Mouse (Mus musculus): Measurements from ENCODE around the gene Rpap1.
A peak's percentile ranks its signal among the peaks of the same experiment; 100 is the strongest.

The Rpap1 gene

DNA sequence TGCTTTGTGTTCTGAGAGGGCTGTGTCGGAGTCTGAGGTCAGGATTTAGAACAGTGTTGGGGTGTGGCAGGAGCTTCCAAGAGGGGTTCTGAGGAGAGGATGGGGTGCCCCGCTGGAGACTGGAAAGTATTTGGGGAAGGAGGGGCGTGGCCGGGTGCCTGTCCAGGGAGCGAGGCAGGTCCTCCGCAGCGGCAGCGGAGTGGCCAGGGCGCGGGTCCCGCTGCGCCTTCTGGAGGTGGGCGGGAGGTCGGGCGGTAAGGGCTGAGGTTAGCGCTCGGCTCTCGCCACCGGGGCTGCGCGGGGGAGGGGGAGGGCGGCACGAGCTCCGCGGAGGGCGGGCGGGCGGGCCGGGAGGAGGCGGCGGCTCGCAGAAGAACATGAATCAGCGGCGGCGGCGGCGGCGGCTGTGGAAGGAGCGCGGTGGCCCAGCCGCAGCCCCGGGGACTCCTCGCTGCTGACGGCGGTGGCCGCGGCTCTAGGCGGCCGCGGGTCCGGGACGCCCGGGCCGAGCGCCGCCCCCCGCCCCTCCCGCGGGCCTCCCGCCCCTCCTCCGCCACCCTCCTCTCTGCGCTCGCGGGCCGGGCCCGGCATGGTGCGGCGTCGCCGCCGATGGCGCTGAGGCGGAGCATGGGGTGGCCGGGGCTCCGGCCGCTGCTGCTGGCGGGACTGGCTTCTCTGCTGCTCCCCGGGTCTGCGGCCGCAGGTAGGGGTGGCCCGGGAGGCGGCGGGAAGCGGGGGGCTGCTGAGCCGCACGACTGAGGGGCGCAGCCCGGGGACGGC, 12.0 kb upstream of the Rpap1 start:
- peak; percentile 28 to 43 for DNase-seq (ENCODE audit: low spot score in 2 of 2)

DNA sequence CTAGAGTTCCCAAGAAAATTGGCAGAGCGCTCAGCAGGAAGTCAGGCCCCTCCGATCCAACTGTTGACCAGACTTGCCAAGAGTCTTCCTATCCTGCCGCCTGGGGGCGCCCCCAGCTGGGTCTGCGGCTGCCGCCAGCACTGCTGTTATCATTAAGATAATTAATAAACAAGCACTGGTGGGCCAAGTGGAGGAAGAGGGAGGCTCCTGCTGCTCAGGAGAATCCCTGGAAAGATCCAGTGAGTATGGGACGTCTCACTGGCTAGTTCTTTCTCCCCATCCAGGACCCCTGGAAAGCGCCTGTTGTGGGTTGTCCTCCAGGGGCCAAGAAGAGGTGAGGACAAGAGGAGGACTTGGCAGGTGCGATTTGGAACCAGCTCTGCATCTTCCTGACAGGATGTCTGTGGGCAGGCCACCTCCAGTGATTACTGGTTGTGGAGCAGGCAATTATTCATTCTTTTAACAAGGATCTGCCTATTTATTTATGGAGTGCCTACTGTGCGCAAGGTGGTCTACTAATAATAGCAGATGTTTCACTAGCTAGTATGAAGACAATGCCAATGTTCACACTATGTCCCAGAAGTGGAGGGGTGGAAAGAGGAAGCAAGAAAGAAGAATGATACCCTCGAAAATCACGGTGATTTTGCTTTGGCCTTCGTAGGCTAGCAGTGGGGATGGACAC, 11.1 kb upstream of the Rpap1 start:
- DNase-seq (ENCODE audit: low spot score in 2 of 2) = peak; percentile 49 to 55

DNA sequence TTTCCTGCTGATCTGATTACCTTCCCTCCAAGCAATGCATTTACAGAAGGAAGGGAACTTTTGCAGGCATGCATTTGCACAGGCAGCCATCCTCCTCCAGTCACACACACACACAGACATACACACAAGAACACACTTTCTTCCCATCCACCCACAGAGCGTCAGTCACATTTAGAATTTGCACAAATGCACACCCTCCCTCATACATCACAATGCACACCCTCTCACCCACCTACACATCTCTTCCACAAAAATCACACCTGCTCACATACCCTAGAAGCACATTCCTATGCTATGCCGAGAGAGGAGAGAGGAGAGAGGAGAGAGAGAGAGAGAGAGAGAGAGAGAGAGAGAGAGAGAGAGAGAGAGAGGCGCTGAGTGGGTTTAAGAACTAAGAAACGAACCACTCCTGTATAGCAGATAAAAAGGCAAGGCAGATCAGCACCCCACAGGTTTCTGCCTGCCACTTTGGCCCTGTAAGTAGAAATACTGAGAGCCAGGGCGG, 10.0 kb upstream of the Rpap1 start, which contains the start of gene Tyro3:
Gene Tyro3 (plus strand): TSS at position 455 of the 505 bp plus-strand sequence.
- DNase-seq (ENCODE audit: low spot score in 2 of 2) = no peak

DNA sequence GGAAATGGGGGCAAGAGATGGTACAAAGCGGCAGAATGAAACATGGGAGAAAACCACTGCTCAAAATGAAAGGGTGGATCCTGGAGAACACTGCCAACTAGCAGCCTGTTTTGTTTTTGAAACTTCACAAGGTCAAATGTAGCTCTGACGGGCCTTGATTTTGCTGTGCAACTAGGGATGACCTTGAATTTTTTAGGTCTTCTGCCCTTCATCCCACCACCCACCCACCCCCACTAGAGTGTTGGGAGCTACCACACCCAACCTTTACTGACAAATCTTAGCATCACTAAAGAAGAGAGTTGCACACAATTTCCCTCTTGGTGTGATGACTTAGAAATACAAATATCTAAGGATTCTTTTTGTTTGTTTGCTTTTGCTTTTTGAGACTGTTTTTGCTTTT, 2.7 kb upstream of the Rpap1 start:
- DNase-seq (ENCODE audit: low spot score in 2 of 2) = no peak

DNA sequence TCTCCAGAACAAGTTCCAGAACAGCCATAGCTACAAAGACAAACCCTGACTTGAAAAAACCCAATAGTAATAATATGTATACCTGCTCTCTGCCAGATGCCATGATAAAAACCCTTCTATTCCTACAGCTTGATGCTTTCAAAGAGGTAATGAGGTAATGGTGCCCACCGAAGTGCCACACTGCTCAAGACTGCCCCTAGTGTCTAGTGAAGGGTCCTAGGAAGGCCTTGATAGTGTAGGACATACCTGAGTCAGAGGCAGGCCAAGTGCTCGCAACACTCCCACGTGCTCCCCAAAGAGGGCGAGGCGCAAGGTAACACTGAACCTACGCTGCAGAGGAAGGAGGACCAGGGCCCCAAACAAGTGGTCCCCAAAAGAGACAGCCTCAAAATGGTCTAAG, 20.1 kb downstream of the Rpap1 start:
- DNase-seq (ENCODE audit: low spot score in 2 of 2) = no peak

DNA sequence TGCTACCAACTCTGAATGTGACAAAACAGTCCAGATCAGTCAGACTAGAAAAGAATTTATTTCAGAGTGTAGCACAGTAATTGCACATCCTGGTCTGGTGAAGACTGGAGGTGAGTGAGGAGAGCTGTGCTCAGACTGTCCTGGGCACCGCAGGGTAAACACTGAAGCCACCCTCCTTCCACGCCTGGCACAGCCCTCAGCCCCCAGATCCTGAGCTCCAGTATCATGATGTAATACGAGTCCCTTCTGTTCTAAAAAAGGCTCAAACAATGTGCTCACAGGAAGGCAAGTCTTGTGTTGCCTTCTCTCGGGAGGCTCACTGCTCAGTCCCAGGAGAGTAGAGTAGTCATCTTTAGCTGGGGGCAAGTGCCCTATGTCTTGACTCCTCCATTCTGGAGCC, 23.4 kb downstream of the Rpap1 start:
- no peak for DNase-seq (ENCODE audit: low spot score in 2 of 2)

DNA sequence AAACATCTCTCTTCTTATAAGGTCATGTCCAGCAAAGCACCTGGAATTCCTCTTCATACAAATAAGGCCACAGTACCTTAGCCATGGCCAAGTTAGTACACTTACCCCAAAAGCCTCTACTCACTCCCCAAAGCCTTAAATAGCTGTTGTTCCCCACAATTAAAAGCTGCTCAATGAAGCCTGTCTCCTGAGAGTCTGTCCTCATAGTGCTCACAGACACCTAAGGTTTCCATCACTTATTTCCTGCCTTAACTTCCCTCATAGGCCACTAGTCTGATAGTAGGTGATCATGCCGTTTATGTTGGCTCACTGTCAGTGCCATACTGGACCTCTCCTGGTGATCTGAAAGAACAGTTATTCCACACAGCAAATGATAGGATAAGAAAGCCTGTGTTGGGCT, 25.1 kb downstream of the Rpap1 start:
- DNase-seq (ENCODE audit: low spot score in 2 of 2) = no peak

DNA sequence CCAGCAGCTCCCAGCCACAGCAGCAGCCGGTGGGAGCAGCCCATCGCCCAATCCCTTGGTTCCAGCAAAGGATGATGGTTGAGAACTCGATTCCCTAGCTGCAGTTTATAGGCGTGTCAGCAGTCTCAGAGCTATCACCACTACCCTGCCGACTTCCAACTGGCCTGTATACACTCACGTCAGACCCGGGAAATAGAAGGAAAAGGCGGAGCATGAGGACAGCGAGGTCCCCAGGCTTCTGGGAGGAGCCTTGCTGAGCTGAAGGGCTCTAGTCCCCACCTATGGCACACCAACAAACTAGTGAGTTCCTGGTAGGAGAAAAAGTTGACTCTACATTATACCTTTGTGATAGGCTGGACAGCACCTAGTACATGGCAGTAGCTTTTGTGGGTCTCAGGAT, 27.1 kb downstream of the Rpap1 start, which contains the start of gene Ltk:
Gene Ltk (minus strand): TSS at position 181 of the 400 bp plus-strand sequence.
- DNase-seq (ENCODE audit: low spot score in 2 of 2) = no peak

DNA sequence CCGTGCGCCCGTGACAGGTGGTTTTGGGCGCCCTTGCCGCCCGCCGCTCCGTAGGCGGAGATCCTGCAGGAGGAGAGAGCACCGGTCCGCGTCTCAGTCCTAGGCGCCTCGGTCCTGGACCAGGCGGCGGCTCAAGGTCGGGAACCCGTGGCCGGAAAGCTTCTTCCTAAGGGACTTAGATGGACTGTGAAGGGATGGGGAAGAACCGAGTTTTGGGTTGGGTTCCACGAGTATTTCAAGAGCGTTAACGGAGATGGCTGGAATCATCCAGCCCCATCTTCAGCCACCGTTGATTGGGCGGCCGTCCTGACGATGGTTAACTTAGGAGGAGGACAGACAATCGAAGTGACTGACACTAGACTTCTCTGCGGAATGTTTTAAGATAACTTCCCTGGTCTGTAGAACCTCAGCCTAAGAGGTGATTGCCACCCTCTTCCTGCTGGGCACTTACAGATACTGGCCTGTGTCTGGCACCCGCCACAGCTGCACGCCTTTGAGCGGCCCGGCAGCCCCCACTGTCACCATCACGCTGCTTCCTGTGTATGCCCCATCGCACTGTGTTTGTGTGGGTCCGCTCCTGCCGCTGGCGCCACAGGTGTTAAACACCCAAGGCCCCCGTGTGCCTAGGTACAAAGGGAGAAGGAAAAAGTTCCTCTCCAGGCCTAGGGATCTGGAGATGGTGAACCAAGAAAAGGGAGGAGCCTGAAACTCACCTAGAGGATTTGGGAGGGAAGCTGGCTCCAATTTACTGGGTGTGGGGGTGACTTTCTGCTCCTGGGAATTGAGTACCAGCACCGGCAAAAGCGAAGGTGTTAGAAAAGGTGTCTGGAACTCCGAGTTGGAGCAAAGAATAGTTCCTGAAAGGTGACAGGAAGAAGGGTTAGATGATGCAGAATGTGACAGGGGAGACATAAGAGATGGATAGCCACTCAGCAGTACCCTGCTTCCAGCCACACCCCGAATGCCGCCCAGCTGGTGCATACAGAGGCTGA, 28.2 kb downstream of the Rpap1 start:
- DNase-seq (ENCODE audit: low spot score in 2 of 2) = no peak

DNA sequence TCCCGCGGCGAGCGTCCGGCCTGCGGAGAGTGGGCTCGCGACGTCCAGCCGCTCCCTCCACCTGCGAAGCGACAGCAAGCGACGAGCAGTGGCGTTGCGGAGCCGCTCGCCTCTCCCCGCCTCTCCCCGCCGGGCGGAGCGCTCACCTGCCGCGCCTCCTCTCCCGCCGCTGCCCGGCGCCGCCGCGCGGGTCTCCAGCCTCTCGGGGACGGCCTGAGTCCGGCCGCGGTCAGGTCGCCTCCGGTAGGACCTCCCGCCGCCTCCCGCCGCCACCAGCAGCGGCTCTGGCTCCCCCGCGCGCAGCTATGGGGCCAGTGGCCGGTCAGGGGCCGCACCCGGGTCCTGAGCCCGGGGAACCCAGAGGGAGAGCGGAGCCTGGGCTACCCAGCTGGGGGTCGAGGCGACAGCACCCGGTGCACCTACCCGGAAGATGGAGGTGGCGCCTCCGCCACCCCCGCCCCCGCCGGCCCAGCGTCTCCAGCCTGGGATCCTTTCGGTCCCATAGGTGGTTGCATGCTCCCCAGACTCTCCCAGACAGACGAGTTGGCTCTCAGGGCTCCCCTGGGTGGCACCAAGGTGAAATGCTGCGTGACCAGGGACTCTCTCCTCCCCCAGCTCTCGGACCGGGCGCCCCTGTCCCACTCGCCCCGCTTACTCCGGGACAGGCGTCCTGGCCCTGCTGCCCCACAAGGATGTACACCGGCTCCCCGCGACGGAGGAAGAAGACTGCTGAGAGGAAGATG, 29.1 kb downstream of the Rpap1 start:
- DNase-seq (ENCODE audit: low spot score in 2 of 2) = peak; percentile 15 to 24

DNA sequence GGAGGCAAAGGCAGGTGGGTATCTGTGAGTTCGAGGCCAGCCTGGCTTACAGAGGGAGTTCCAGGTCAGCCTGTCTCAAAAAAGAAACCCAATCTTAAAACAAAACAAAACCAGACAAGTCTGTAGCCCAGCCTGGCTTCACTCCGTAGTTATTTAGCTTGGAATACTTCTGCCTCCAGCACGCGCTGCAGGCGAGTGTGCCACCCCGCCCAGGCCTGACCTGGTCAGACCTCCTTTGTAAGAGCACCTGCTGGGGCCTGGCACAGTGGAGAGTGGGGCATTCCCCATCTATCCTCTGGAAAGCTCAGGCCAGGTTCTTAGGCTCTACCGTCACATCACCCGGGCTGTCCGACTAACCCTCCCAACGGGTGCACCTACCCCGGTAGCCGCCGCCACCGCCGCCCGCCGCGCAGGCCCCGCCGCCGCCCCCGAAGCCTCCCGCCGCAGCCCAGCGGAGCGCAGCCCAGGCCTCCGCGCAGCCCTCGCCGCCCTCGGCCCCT, 29.7 kb downstream of the Rpap1 start:
- no peak for DNase-seq (ENCODE audit: low spot score in 2 of 2)

DNA sequence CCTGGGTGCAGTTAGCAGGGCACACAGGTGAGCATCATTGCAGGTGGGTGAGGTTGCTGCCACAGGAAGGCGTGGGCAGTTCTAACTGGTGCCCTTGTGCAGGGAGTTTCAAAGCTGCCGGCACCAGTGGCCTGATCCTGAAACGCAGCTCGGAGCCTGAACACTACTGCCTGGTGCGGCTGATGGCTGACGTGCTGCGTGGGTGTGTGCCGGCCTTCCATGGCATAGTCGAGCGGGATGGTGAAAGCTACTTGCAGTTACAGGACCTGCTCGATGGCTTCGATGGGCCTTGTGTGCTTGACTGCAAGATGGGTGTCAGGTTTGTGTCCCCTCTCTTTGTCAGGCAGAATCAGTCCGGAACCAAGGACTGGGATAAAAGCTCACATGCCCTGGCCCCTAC, 38.1 kb downstream of the Rpap1 start:
- no peak for DNase-seq (ENCODE audit: low spot score in 2 of 2)

DNA sequence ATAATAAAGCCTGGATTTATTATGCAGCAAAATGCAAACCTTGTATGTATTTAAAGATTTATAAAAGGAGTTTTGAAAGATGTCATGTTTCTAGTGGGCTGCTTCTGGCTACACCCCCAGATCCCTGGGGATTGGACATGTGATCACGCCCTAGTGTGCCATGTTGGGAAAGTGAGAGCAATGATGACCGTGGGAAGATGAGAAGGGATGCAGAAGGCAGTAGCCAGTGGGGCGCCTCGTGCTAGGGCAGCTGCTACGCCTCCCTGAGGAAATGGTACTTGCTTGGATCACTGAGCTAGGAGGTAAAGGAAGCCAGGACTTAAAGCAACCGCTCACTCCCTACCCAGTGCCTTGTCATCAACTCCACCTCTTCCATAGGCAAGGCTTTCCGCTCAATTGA, 39.8 kb downstream of the Rpap1 start:
- no peak for DNase-seq (ENCODE audit: low spot score in 2 of 2)

DNA sequence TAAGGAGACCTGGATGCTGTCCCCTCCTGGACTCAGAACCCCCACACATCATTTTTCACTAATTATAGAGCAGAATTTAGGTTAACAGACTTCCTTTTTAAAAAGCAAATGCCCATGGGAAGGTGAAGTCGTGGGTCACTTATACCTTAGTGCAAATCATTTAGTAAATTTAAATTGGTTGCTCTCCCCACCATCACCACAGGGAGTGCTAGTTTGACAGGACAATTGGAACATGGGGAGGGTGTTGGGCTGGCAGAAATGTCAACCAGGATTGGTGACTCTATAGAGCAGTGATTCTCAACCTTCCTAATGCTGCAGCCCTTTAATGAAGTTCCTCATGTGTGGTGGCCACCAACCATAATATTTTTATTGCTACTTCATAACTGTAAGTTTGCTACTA, 42.1 kb downstream of the Rpap1 start:
- no peak for DNase-seq (ENCODE audit: low spot score in 2 of 2)

DNA sequence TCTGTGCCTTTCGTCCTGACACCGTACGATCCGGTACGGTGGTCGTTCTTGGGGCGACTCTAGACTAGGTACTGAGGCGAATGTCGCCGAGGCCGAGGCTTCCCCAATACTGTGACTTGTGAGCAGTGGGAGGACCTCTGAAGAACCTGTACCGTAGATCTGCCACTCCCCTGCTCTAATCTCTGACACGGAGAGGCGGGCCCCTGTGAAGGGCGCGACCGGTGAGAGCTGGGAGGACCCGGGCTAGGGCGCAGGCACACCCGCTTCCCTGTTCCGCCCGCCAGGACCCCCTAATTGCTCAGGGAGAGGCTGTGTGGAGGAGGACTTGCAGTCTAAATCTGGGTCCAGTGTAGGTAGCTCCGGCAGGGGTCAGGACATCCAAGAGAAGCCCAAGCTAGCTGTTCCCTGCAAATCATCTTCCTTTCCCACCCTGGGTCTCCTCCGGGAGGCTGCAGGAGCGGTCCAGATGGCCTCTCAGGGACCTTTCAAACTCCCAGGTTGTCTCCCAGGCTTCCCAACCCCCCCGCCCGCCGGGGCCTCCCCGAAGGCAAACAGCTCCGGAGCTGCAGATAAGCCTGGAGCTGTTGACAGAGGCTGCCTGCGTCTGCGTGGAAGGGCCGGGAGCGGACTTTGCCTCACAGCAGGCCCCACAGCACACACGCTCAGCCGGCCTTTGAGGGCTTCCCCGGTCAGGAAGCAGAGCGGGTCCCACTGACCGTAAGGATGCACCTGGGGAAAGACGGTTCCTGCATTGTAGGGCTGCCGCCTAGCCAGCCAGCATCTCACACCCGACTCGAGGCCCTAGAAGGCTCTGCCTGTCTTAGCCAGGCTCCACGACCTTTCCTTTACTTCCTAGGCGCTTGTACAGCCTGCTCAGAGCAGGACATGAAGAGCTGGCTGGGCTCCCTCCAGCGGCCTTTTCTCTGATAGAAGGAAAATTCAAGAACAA, 42.9 kb downstream of the Rpap1 start:
- DNase-seq (ENCODE audit: low spot score in 2 of 2) = peak; percentile 43 to 53

DNA sequence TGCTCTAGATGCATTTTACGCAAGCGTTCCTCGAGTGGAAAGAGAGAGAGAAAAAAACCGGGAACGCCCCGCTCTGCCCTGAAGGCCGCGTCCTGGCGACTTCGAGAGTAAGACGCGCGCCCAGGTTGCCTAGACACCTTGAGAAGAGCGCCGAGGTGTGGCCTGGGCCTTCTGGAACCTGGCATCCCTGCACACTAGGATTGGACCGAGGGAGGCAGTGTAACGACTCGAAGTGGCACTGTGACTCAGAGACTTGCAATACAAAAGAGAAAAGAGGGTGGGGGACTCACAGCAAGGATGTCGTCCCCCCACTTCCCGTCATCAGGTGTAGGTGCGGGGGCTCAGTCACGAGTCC, 43.6 kb downstream of the Rpap1 start:
- DNase-seq (ENCODE audit: low spot score in 2 of 2) = no peak

DNA sequence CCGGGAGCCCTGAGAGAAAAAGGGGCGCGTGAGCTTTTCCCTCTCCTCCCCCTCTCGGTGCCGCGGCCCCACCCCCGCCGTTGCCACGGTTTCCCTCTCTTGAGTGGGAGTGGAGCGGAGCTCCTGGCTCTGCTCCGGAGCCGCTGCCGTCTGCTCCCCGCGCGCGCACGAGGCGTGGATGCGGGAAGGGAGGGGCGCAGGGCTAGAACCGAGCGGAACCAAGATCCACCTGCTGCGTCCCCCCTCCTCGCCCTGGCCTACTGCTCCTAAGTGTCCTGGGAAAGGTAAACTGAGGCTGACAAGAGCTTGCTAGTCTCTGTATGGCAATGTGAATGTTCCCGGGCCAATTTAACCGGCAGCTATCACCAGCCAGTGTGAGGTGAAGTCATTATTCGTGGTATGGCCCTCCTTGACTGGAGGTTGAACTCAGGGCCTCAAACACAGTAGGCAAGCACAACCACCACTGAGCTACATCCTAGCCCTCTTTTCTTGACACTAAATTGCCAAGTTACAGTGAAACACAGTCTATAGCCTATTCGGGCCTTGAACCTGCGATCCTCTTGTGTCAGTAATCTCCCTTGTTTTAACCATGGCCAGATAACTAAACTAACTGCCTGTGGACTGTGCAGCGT, 44.0 kb downstream of the Rpap1 start:
- no peak for DNase-seq (ENCODE audit: low spot score in 2 of 2)

DNA sequence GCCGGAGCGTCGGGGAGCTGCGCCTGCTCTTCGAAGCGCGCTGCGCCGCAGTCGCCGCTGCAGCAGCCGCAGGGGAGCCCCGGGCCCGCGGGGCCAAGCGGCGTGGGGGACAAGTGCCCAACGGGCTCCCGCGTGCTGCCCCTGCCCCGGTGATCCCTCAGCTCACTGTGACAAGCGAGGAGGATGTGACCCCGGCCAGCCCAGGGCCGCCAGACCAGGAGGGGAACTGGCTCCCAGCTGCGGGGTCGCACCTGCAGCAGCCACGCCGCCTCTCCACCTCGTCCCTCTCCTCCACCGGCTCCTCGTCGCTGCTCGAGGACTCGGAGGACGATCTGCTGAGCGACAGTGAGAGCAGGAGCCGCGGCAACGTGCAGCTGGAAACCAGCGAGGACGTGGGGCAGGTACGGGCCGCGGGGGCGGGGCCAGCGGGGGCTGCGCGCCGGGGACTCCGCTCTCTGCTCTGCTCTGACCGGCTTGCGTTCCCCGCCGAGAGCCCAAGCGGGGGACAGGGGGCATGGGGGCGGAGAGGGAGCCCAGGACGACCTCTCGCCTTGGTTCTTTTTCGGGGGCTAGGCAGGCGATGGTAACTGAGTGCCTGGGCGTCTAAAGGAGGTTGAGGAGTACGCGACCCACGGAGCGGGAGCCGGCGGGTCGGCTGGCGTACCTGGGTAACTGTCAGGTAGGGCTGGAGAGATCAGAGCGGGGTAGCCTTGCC, 44.7 kb downstream of the Rpap1 start:
- DNase-seq (ENCODE audit: low spot score in 2 of 2) = peak; percentile 13 to 18
